Mouse (Mus musculus) brain, adult 2 months (tissue): Measurements from ENCODE around the gene Piezo1.

Source experiments
- DNase-seq: peaks from one replicate; pipeline ENCODE4 v3.0.0; 2011; ENCODE audit warnings: low read depth, low spot score

Gene Piezo1

DNA sequence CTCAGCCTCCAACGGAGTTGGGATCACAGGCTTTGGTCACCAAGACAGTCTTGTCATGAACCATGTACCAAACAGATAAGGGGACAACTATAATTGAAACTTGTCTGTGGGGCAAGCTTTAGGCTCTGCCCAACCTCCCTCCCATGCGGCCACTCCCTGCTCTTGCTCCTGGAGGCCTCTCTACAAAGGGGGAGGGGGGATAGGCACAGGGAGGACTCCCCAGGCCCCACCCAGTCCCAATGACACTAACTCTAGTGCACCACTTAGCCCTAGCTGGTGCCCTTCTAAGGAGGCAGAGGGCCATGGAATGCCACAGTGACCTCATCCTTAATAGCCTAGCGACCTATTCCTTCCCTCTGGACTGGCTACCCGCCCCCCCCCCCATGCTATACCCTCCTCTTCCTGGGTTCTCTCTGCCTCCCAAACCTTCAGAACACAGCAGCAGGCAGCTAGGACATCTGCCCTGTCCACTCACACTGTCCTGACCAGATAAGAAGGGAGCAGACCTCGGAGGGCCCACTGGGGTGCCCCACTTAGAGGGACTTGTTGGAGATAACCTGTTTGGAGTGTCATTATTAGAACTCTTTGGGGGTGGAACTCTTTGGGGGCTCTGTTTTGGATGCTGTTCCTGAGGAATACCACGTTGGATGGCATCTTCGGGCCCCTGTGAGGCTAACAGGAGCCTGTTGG, 4.9 kb downstream of the Piezo1 start:
- DNase-seq, result no peak

DNA sequence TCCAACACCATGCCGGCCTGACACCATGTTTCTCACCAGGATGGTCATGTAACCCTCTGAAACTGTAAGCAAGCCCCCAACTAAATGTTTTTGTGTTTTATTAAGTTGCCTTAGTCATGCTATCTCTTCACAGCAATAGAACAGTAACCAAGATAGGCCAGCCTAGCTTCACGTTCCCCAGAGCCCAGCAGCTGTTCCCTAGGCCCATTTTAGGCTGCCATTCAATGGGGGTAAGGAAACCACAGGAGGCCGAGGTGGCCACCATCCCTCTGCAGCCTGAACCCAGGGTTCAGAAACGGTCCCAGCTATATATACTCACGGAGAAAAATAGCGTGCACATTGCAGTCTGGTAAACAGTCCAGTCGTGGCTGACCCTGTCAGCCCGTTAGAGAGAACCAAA, 7.0 kb downstream of the Piezo1 start:
- DNase-seq, result no peak

DNA sequence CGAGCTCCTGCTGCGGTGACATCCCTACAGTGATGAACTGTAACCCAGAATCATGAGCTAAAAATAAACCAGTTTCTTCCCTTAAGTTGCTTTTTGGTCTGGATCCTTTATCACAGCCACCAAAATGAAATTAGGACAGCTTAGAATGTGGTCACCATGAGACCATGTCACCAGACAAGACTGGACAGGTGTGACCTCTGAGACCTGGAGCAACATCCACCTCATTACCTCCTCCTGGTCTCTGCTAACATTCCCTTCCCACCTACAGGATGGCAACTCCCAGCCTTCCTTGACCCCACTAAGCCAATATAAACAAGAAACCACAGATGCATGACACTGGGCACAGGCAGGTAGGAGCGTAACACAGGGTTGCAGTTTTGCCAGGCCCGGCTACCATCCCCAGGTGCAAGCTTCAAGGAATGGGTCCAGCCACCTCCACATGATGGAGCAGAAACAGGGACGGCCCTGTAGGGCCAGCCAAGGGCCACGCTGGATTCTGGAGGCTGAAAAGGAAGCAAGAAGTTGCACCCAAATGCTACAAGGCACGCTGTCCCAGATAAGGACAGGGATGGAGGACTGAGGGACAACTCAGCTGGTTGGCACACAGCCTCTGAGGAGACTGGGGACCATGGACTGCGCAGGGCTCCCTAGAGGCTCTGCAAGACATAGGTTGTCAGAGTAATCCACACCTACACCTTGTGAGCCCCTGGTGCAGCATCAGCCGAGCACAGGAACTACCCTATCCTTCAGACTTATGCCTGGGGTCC, 12.6 kb downstream of the Piezo1 start:
- DNase-seq, result no peak

DNA sequence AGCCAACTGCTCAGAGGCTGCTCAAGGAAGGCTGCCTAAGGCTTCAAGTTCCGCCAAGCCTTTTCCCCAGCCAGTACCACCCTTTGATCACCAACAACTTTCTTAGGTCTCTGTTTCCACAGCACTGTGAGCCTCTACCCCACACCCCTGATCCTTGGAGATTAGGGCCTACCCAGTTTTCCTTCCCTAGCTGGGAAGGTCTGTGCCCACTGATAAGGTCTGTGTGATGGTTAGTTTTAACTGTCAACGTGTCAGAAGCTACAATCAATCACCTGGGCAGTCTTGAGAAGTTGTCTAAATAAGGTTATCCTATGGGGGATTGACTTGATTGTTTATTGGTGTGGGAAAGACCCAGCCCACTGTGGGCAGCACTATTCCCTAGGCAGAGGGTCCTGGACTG, 13.3 kb downstream of the Piezo1 start:
- DNase-seq, result no peak

DNA sequence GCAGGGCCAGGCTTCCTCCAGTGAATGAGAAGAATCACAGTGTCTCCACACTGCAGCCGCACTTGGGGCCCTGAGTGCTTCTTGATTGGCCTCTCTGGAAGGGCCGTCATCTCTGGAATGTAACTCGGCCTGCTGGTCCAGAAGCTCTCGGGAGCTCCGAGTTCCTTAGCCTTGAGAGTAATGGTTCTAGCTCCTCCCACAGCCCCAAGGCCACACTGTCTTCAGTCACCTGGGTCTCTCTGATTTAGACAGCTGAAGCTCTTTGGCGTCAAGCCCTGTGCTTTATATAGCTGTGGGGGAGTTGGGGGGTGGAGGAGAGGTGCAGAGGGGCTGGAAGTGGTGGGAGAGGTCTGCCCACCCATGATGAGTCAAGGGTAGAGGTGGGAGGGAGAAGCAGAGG, 14.1 kb downstream of the Piezo1 start:
- no peak for DNase-seq

DNA sequence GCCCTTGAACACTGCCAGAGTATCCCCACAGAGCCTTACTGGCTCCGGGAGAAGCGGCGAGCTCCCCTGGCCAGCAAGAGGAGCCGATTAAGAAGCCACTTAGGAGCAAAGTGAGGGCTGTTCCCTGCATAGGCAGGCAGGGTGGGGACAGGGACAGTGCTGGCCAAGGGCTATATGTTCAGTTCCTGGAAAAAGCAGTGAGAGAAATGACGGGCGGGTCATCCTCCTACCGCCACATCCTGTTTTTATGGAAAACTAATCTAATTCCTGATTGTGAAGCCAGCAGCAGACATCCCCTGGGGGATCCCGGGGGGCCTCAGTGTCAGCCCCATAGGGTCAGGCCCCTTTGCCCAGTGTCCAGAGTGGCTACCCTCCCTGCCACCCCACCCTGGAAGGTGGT, 19.8 kb downstream of the Piezo1 start:
- no peak for DNase-seq

DNA sequence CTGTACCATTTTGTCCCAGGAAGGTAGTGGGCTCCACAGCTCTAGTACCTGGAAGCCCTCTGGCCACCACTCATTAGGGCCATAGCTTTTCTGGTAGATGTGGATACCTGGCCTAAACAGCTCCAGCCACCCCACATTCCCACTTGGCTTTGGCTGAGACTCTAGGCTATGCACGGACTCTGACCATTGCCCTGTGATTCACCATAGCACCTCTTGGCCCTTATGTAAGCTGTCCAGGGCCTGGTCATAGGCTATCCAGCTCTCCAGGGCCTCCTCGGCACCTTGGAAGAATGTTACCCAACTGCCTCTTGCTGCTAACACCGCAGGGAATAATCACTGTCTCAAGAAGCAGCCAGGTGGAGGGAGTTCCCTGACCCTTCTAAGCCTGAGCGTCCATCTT, 22.0 kb downstream of the Piezo1 start:
- DNase-seq, result no peak

DNA sequence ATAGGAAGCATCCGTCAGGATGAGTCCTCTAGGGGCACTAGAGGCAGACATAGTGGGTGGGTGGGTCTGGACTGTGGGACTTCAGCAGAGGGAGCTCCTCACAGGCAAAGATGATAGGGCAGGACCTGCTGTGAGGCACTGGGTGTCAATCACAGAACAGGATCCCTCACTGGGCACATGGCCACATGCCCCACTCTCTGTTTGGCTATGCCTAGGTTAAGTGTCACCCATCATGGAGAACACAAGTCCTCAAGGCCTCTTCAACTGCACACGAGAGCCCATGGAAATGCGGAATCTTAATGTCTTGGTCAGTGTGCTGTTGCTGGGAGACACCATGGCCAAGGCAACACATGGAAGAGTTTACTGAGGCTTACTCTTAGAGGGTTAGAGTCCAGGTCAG, 23.2 kb downstream of the Piezo1 start:
- no peak for DNase-seq

DNA sequence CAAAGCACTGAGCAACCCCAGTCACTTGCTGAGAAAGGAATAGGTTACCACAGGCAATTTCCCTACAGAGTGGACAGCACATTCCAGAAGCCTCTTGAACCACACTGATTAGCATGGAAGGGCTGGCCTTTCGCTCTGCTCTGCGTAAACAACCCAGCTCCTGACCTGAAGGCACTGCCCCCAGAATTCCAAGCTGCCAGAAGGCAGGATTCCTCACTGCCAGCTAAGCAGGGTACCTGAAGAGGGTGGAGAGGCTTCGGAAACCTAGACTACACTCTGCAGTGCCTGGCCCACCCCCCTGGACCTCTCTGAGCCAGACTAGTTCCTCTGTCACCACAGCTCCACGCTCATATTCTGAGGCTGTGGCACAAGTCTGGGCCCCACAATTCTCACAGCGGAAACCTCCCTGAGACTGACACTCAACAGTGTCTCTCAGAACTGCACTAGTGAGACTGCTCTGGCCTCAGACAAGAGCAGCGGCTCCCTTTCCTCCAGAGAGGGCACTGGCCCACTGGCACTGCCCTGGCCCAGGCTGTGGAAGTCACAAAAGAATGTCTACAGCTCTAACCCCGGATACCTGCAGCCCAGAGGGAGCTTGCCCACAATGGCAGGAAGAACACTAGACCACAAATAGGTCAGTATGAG, 24.5 kb downstream of the Piezo1 start:
- DNase-seq, result no peak

DNA sequence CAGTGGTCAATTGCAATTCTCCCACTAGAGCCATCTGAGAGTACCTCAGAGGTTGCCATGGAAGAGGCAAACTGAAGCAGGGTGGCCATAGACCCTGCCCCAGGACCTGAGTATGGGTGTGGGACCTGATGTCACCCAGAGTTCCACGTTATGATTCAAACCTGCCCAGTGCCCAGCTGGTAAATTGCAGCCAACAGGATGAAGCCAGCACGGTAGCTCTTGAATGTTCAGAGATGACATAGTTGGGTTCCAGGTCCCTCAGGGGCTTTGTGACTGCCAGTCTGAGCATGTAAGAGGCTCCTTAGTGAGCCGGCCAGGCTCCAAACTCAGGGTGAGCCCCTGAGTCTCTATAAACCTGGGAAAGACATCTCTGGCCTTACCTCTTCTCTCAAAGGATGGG, 25.0 kb downstream of the Piezo1 start:
- no peak for DNase-seq

DNA sequence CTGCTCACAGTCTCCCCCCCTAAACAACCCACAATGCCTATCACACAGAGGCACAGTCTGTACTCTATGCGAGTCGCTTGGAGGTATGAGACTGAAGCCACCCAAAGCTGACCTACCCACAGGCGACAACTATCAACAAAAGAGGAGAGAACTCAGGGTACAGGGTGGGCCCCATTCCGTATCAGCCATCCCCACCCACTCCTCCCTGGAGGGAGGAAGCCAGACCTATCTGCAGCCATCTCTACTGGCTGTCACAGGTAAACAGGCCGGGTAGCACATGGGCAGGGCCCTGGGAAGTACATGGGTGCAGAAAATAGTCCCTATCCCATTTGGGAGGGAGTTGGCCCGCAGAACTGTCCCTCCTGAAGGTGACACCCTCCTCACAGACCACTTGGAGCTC, 26.1 kb downstream of the Piezo1 start:
- no peak for DNase-seq

DNA sequence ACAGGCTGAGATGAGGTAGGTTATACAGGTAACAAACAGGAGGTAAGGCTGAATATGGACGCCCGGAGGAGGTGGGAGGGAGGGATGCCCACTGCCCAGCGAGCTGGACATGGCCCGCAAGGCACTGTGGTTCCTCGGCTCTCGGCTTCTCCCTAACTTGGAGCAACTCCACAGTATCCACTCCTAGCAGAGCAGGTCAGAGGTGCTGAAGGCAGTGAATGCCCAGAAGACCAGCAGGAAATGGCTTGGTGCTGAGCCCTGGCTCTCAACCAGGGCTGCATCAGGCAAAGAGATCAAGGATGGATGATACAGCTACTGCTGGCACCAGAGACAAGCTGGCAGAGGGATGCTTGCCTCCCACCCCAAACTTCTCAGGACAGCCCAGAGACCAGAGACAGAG, 26.6 kb downstream of the Piezo1 start:
- DNase-seq, result no peak

DNA sequence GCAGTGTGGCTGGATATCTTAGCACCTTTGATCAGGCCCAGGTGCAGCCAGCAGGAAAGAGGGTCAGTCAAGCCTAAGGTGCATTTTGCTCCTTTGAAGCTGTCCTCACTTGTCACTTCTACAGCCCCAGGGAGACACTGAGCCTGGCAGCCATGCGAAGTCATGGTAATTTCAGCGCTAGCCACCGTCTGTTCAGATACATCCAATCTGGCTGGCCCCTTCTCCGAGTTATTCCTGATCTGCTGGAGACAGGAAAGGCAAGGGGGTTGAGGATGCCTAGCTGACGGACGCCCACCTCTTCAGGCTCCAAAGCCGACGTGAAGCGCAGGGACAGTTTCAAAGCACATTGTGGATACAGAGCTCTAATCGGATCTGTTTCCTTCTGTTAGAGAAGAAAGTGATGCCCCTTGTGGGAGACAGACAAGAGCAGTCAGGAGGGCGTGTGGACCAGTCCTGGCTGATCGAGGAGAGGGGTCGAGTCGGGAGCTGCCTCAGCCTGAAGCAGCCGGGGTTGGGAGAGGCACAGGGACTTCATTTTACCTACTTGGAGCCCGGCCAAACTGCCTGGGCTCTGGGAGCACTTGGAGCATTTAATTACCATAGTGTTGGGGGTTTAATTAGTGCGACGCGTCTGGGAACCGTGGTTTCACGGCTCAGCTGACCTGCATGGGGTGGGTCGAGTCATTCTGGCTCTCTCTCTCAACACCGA, 27.3 kb downstream of the Piezo1 start:
- DNase-seq, result peak; percentile 56

DNA sequence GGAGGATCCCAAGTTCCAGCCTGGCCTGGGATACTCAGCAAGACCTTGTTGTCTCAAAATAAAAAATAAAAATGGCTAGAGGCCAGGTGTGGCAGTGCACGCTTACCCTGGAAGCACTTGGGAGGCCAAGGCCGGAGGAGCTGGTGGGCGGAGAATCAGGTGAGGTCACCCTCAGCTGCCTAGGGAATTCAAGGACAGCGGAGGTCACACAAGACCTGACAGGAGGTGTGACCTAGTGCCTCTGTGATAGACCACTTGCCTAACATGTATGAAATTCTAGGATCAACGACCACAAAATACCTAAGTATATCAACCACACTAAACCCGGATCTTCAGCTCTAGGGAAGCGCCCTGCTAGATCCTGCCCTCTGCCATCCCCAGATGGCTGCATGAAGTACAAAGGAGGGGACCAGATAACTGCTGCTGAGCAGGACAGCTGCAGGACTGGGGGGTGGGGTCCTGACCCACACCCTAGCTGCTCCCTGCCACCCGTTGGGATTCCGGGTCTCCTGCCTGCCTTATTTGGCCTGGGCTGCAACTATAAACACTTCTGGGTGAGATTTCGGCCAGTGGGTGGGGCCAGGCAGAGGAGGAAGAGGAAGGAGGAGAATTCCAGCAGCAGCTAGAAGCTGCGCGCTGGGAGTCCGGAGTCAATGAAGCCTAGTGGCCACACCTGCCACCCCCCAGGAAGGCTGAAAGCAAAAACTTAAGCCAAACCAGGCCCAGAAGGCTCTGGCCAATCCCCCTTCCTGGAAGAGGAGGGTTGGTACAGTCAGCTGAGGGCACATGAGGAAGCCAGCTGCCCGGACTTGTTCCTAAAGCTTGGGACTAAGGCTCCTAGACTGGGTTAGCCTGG, 28.1 kb downstream of the Piezo1 start:
- peak; percentile 4 for DNase-seq

DNA sequence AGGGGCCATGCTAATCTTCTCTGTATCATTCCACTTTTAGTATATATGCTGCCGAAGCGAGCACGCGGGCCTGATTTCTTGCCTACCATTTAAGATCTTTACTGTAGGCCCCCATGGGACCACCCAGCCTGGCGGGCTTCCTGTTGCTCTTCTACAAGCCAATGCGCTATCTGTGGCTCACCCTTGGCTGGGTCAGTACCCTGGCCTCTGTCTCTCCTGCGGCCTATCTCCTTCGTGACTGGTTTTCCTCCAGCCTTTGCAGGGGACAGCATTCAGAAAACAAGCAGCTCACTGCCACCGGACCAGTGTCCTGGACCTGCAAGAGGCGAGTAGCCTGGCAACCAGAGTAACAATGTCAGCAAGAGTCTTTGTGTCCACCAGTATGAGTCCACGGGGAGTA, 30.5 kb downstream of the Piezo1 start:
- DNase-seq, result no peak

DNA sequence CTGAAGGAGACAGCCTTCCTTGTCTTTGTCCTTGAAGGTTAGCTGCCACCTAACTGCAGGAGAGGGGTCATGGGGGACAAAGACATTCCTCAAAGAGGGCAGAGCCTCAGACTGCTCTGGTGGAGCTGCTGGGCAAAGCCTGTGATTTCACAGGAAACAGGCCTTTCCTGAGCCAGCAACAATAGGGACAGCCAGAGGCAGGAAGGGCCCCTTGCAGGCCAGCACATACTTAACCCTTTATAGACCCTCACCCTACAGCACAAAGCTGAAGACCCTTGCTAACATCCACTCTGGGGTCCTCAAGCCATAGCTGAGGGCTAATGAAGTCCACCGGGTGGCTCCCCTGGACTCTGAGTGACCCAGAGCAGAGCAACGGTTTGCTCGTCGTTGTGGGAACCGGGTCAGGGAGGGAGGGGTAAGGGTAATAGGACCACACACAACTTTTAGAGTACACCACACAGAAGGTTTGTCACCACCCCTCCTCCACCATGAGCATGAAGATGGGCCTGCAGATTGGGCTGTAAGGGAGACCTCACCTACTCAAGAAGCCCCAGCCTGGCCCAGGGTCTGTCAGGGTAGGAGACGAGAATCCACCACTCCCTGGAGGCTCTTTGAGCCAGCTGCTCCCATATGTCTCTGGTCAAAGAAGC, 33.5 kb downstream of the Piezo1 start:
- no peak for DNase-seq

DNA sequence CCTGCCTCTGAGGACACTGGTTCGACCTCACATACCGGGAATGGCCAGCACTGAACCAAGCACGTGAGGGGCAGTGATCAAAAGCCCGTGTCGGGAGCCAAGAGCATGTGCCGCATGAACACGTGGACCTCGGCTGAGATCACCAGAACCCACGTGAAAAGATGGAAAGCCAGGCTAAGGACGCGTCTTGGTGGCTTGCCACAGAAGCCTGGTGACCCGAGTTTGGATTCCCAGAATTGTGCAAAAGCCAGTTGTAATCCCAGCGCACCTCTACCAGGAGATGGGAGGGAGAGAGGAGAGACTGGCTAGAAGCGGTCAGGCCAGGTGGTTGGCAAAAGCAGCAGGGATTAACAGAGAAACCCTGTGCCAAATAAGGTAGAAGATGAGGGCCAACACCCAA, 35.4 kb downstream of the Piezo1 start:
- DNase-seq, result no peak

DNA sequence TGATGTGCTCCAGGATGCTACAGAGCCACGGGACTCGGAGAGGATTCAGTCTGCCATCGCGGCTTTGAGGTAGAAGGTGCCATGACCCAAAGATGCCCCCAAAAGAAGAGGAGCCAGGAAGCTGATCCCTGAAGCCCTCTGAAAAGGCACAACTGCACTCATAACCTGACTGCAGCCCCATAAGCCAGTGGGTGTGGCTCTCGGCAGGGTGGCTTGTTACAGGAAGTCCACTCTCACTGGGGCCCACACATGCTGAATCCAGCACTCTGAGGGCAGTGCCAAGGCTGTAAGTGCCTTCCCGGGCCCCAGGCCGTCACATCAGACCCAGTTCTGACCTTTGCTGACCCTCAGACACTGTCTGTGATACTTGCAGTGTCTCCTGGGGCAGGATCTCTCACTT, 38.7 kb downstream of the Piezo1 start:
- DNase-seq, result no peak

DNA sequence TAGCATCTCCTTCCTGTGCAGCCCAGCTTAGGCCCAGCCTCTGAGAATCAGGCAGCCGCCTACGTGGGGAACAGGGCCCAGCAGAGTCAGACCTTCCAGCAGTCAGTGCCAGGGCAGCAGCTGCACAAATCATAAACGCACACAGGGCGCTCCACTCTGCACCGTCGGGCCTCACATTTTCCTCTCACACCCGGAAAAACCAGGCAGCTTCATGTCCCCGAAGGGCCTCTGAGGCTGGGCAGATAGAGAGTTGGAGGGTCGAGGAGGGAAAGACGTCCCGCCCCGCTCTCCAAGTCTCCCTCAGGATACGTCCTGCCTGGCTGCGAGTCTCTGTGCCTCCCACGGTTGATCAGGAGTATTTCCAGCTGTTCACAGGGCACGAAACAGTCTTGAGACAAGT, 39.6 kb downstream of the Piezo1 start:
- DNase-seq, result no peak

DNA sequence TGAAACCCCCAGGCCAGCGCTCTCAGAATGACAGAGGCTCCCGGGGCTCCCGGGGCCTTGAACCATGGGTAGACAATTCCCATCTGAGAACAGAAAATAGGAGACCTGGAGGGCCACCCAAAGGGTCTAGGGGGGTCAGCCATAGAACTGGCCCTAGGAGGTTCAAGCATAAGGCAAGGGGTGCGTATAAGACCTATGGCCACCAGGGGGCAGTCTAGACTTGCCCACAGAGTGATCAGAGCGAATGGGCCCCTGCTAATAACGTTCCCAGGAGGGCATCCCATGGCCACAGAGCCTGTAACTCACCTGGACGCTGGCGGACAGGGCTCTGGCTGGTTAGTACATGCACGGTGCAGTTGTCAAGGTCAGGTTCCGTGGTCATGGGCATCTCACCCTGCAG, 50.3 kb downstream of the Piezo1 start:
- peak; percentile 84 for DNase-seq

DNA sequence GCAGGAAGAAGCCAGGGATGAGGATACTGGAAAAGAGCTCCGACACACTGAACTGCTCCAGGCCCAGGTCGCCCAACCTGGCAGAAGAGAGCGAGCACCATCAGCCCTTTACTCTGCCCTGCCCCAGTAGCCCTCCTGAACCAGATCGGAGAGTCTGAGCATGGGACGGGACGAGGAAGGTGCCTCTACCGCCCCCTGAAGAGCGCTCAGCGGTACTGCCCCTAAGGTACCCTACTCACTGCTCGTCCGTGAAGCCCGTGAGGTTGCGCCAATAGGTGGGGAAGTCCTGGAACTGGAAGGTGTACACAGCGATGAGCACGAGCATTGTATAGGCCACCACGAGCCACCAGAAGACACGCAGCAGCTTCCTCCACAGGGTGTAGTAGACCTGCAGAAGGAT, 53.2 kb downstream of the Piezo1 start:
- no peak for DNase-seq
